Mouse (Mus musculus) gastrocnemius, postnatal 14 days (tissue): ENCODE results near the gene Gm4498. TPM values are rescaled to one million over a fixed set of nuclear protein-coding genes. Genes with fewer than 3 reads are reported as not detected.
"Not testable (repeated sequence)": the region's sequence is repeated elsewhere in the genome, so short reads cannot be mapped to it uniquely, and the experiment has no call there.

ENCODE experiments used
- DNase-seq: peaks from one replicate; pipeline ENCODE4 v3.0.0; 2021; ENCODE audit warnings: mixed read lengths
- intact Hi-C: fragments of 180-260 bp; cut with DNase I; formaldehyde crosslinking; loops from one replicate; pipeline ENCODE4 v1.15.1; 2025; ENCODE audit warnings: low total_unique reads
- long read RNA-seq, 2 experiments: library from polyadenylated mRNA; stranded (forward); transcript quantifications; one replicate each; pipeline ENCODE4 v2.0.0; 2021
- total RNA-seq, 2 experiments: library from RNA; stranded (reverse); gene quantifications; 2 replicates each; pipeline ENCODE4 v1.2.3; 2021

Gene Gm4498
- not detected for total RNA-seq
- long read RNA-seq, experiment 1, result 0 reads
- long read RNA-seq, experiment 2, result 0 reads

GRCm38 (mm10) chr7:20233728-20234127 lies at the start of gene Gm4498:
Gene Gm4498 (minus strand): TSS chr7:20233828.
- intact Hi-C loops, DNase-seq: not testable (repeated sequence)

GRCm38 (mm10) chr7:20262734-20263133 lies 29.1 kb upstream of the Gm4498 start, which contains the start of gene Gm5890:
Gene Gm5890 (minus strand): TSS chr7:20262834.
- intact Hi-C loops, DNase-seq: not testable (repeated sequence)

GRCm38 (mm10) chr7:20205507-20205906 lies 28.1 kb downstream of the Gm4498 start, which contains the start of gene Gm6164:
Gene Gm6164 (minus strand): TSS chr7:20205607.
- intact Hi-C loops, DNase-seq: not testable (repeated sequence)

GRCm38 (mm10) chr7:20193410-20193809 lies 40.2 kb downstream of the Gm4498 start, which contains the start of gene Vmn1r95:
Gene Vmn1r95 (plus strand): TSS chr7:20193710.
- intact Hi-C loops, DNase-seq: not testable (repeated sequence)

Other genes starting within 250 kb of the Gm4498 start
- not detected for gene Nlrp9b, start 242.4 kb downstream of the Gm4498 start, total RNA-seq
- not detected for gene Vmn1r91, start 134.1 kb downstream of the Gm4498 start, total RNA-seq
- not detected for gene Gm16442, start 111.2 kb downstream of the Gm4498 start, total RNA-seq
- gene Vmn1r93, start 94.7 kb downstream of the Gm4498 start, total RNA-seq, result not detected
- not detected for gene Vmn1r94, start 65.5 kb downstream of the Gm4498 start, total RNA-seq
- gene Vmn1r95, start 40.1 kb downstream of the Gm4498 start, total RNA-seq, result not detected
- not detected for gene Gm6164, start 28.2 kb downstream of the Gm4498 start, total RNA-seq
- gene Gm5890, start 29.0 kb upstream of the Gm4498 start, total RNA-seq, result not detected
- gene Gm4133, start 100.2 kb upstream of the Gm4498 start, total RNA-seq, result not detected
- not detected for gene Gm5728, start 141.6 kb upstream of the Gm4498 start, total RNA-seq
- not detected for gene Vmn1r100, start 184.1 kb upstream of the Gm4498 start, total RNA-seq
- gene Vmn1r101, start 208.8 kb upstream of the Gm4498 start, total RNA-seq, result not detected
- gene Gm10670, start 241.1 kb upstream of the Gm4498 start, total RNA-seq, result not detected